Comparison of ENCODE assay signal across 17 mouse cellular contexts in the genomic region with DNA sequence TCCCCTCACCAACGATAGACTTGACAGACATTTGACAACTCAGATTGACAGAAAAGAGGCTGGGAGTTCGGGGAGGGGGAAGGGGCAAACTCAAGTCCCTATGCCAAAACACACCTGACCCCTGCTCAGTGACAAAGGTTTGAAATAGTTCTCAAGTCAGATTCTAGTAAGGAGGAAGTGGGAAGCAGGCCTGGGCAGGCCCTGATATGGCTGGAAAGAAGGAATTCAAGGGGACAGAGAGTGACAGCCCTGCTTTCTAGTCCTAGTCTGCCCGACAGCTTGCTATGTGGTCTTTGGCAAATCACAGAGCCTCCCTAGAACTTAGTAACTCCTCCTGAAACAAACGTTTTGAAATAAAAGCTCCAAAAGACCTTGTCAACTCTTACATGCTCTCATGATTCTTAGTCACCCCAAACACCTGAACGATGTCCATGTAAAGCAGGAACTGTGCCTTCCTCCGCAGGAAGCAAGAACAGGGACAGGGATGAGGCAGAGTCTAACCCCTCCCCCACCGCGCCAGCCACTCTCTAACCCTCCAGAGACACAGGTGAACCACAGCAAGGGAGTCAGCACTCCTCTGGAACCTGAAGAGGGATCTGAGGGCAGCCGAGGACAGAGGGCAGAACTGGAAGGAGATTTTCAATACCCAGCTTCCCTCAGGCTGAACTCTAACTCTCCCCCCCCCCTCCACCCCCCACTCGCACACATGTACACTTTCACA. TPM values are rescaled to one million over a fixed set of nuclear protein-coding genes. Genes with fewer than 3 reads are reported as not detected.
DNase-seq lines count a peak whose midpoint lies in the region; ATAC-seq and TF ChIP-seq lines count a peak whose summit lies in the region.
"Had no signal": no experiment of that assay in that cellular context is flagged by ENCODE, and none has a peak within 500 bp of the region (broad histone marks: within the 10 kb centered on the region; RNA-seq: fewer than 3 reads in every experiment).

No protein-coding gene starts in this region.

- TF ChIP-seq CTCF in layer of hippocampus, adult 2 months (conservative IDR thresholded peaks at IDR 0.05), result no peak
- no peak for TF ChIP-seq CTCF in bone marrow, adult 2 months (IDR thresholded peaks at IDR 0.05; ENCODE audit: control insufficient read depth, insufficient read depth, low read length)

- H3K27ac ChIP-seq in heart, embryonic 10.5 days, result 0 out of 2 replicates have a peak overlapping the region, but pooled peaks have one; percentile 60
- H3K27ac ChIP-seq in layer of hippocampus, adult 2 months, result peak overlapping the region; percentile 11; the same call in 1 of the 2 replicates
- H3K27ac ChIP-seq in bone marrow, adult 2 months (ENCODE audit: control insufficient read depth, insufficient read depth, low read depth, low read length, poor library complexity), result peak overlapping the region; percentile 50; the same call in 1 of the 2 replicates
- H3K27ac ChIP-seq: embryonic facial prominence, embryonic 13.5 days; hindbrain, embryonic 14.5 days; limb, embryonic 13.5 days had no signal

- TF ChIP-seq POLR2A in bone marrow, adult 2 months (IDR thresholded peaks at IDR 0.05; ENCODE audit: borderline replicate concordance, control insufficient read depth, low read depth, low read length), result no peak

- no peak for DNase-seq in heart, embryonic 10.5 days (ENCODE audit: low spot score)
- DNase-seq in heart, postnatal 36 days, result no peak
- DNase-seq in layer of hippocampus, adult 2 months (ENCODE audit: low spot score in 2 of 2), result no peak
- no peak for DNase-seq in layer of hippocampus, adult 11-12 months (ENCODE audit: low spot score)
- no peak for DNase-seq in kidney, postnatal 14 days
- DNase-seq: B cell, adult 2 months; cerebellum, adult 11 months; cerebellum, postnatal 14 days; retina, postnatal 1 day; thymus, postnatal 36 days had no signal

- 31% methylated on average over 10 of the region's 10 CpGs for WGBS in heart, embryonic 10.5 days
- WGBS in bone marrow, adult 2 months, result 17% methylated on average over 10 of the region's 10 CpGs

- H3K4me3 ChIP-seq in heart, embryonic 10.5 days, result no peak overlapping the region
- no peak overlapping the region for H3K4me3 ChIP-seq in layer of hippocampus, adult 2 months
- H3K4me3 ChIP-seq in bone marrow, adult 2 months (replicated peaks; ENCODE audit: control insufficient read depth, low read depth, low read length), result no peak overlapping the region
- H3K4me3 ChIP-seq in megakaryocyte, embryonic 14.5 days (replicated peaks), result peak overlapping the region; percentile 88
- H3K4me3 ChIP-seq: embryonic facial prominence, embryonic 13.5 days; limb, embryonic 13.5 days had no signal

- H3K9me3 ChIP-seq in heart, embryonic 10.5 days, result no peaks in the 10 kb centered on the region
- no peaks in the 10 kb centered on the region for H3K9me3 ChIP-seq in megakaryocyte, embryonic 14.5 days
- H3K9me3 ChIP-seq: embryonic facial prominence, embryonic 13.5 days; limb, embryonic 13.5 days had no signal

- no peaks in the 10 kb centered on the region for H3K36me3 ChIP-seq in heart, embryonic 10.5 days
- peaks cover 13% of the 10 kb centered on the region for H3K36me3 ChIP-seq in megakaryocyte, embryonic 14.5 days (replicated peaks; ENCODE audit: low read length)
- H3K36me3 ChIP-seq: embryonic facial prominence, embryonic 13.5 days; limb, embryonic 13.5 days had no signal

- intact Hi-C loops in heart, postnatal 36 days (cut with DNase I), result no loop called here

- peaks cover 56% of the 10 kb centered on the region; the same call in 1 of the 2 replicates for H3K27me3 ChIP-seq in heart, embryonic 10.5 days (ENCODE audit: insufficient read depth, poor library complexity, severe bottlenecking)
- no peaks in the 10 kb centered on the region for H3K27me3 ChIP-seq in megakaryocyte, embryonic 14.5 days (replicated peaks)

- no peak for ATAC-seq in cerebellum, adult (ENCODE audit: insufficient number of reproducible peaks, low FRiP score, low TSS enrichment)
- ATAC-seq: forebrain, embryonic 16.5 days had no signal

- H3K4me1 ChIP-seq in heart, embryonic 10.5 days, result peaks cover 63% of the 10 kb centered on the region
- H3K4me1 ChIP-seq in bone marrow, adult 2 months (ENCODE audit: control insufficient read depth, insufficient read depth, low read length), result peaks cover 4% of the 10 kb centered on the region
- peaks cover 100% of the 10 kb centered on the region for H3K4me1 ChIP-seq in megakaryocyte, embryonic 14.5 days

RNA-seq across cellular contexts. Expression of gene Zbtb16, which starts 19.2 kb away (rescaled TPM):
- polyA plus RNA-seq in heart, embryonic 10.5 days (2016; fragmentation: Nextera tagmentation; extraction: Ambion mirVana), result 2.6 and 3.1 TPM in 2 replicates
- total RNA-seq in heart, postnatal 36 days (2021), result 100 to 1,000 TPM; 118 to 222 TPM
- 100 to 1,000 TPM; 143 to 149 TPM for total RNA-seq in layer of hippocampus, adult 2 months (2021)
- 4.2 and 7.5 TPM in 2 replicates for polyA plus RNA-seq in bone marrow, adult 2 months (2011; ENCODE audit: insufficient read depth, insufficient read length, low replicate concordance, missing spikeins)
- polyA plus RNA-seq in megakaryocyte, embryonic 14.5 days (2012; ENCODE audit: insufficient read depth, low replicate concordance), result 1.00 and 1.8 TPM in 2 replicates
